Mouse (Mus musculus): ENCODE data around the gene Pik3r1. TPM values are rescaled to one million over a fixed set of nuclear protein-coding genes. Genes with fewer than 3 reads are reported as not detected.

Pik3r1 gene
- polyA plus RNA-seq, 1 experiment from 2014 or later, result 28.6 TPM

GRCm38 (mm10) chr13:101641632-101642031, 126.4 kb downstream of the Pik3r1 start:
- H3K27me3 ChIP-seq, result no peaks in the 10 kb centered on the region
- no peak overlapping the region for H3K4me3 ChIP-seq
- no peak overlapping the region for H3K4me2 ChIP-seq
- no peaks in the 10 kb centered on the region for H3K4me1 ChIP-seq
- WGBS, result 55% methylated on average over 2 of the region's 2 CpGs
- no peaks in the 10 kb centered on the region for H3K9me3 ChIP-seq
- no peak overlapping the region for H3K27ac ChIP-seq
- H3K36me3 ChIP-seq, result no peaks in the 10 kb centered on the region
- H3K9ac ChIP-seq, result no peak overlapping the region
- ATAC-seq (ENCODE audit: borderline replicate concordance, extremely low read depth, low FRiP score, low TSS enrichment), result no peak

- no peak overlapping the region for H3K9ac ChIP-seq
- H3K4me3 ChIP-seq, result no peak overlapping the region
- H3K36me3 ChIP-seq, result no peaks in the 10 kb centered on the region
- H3K4me1 ChIP-seq, result no peaks in the 10 kb centered on the region
- H3K9me3 ChIP-seq, result no peaks in the 10 kb centered on the region
- H3K27ac ChIP-seq, result no peak overlapping the region
- H3K27me3 ChIP-seq, result no peaks in the 10 kb centered on the region
- no peak overlapping the region for H3K4me2 ChIP-seq
- 27% methylated on average over 1 of the region's 1 CpGs for WGBS
- ATAC-seq (ENCODE audit: borderline replicate concordance, extremely low read depth, low FRiP score, low TSS enrichment), result no peak
Observed at GRCm38 (mm10) chr13:101635837-101636236, 132.2 kb downstream of the Pik3r1 start.

- no peaks in the 10 kb centered on the region for H3K9me3 ChIP-seq
- no peaks in the 10 kb centered on the region for H3K36me3 ChIP-seq
- H3K4me1 ChIP-seq, result no peaks in the 10 kb centered on the region
- H3K27me3 ChIP-seq, result no peaks in the 10 kb centered on the region
- no peak overlapping the region for H3K27ac ChIP-seq
- H3K4me3 ChIP-seq, result no peak overlapping the region
- no peak overlapping the region for H3K4me2 ChIP-seq
- no peak for ATAC-seq (ENCODE audit: borderline replicate concordance, extremely low read depth, low FRiP score, low TSS enrichment)
- H3K9ac ChIP-seq, result no peak overlapping the region
Observed at GRCm38 (mm10) chr13:101634420-101634819, 133.6 kb downstream of the Pik3r1 start.

- no peaks in the 10 kb centered on the region for H3K4me1 ChIP-seq
- no peaks in the 10 kb centered on the region for H3K9me3 ChIP-seq
- ATAC-seq (ENCODE audit: borderline replicate concordance, extremely low read depth, low FRiP score, low TSS enrichment), result no peak
- no peak overlapping the region for H3K9ac ChIP-seq
- no peaks in the 10 kb centered on the region for H3K27me3 ChIP-seq
- H3K4me2 ChIP-seq, result no peak overlapping the region
- no peaks in the 10 kb centered on the region for H3K36me3 ChIP-seq
- no peak overlapping the region for H3K27ac ChIP-seq
- no peak overlapping the region for H3K4me3 ChIP-seq
Observed at GRCm38 (mm10) chr13:101633620-101634019, 134.4 kb downstream of the Pik3r1 start.

GRCm38 (mm10) chr13:101632771-101633170, 135.2 kb downstream of the Pik3r1 start:
- Histone ChIP-seq H3K4me1 (no peaks in the 10 kb centered on the region), H3K27ac (no peak overlapping the region), H3K36me3 (no peaks in the 10 kb centered on the region), H3K9ac (no peak overlapping the region), H3K9me3 (no peaks in the 10 kb centered on the region), H3K4me2 (no peak overlapping the region), H3K27me3 (no peaks in the 10 kb centered on the region), H3K4me3 (no peak overlapping the region)
- no peak for ATAC-seq (ENCODE audit: borderline replicate concordance, extremely low read depth, low FRiP score, low TSS enrichment)
- WGBS, result 49% methylated on average over 4 of the region's 4 CpGs

- WGBS, result 81% methylated on average over 7 of the region's 7 CpGs
- no peak overlapping the region for H3K9ac ChIP-seq
- no peaks in the 10 kb centered on the region for H3K36me3 ChIP-seq
- H3K4me2 ChIP-seq, result no peak overlapping the region
- ATAC-seq (ENCODE audit: borderline replicate concordance, extremely low read depth, low FRiP score, low TSS enrichment), result no peak
- H3K27me3 ChIP-seq, result no peaks in the 10 kb centered on the region
- no peak overlapping the region for H3K27ac ChIP-seq
- no peak overlapping the region for H3K4me3 ChIP-seq
- no peaks in the 10 kb centered on the region for H3K9me3 ChIP-seq
- H3K4me1 ChIP-seq, result no peaks in the 10 kb centered on the region
Observed at GRCm38 (mm10) chr13:101631561-101631960, 136.5 kb downstream of the Pik3r1 start.

All from lung, embryonic 15.5 days (tissue).